Mouse (Mus musculus): ENCODE results near the gene Egfl7.

Egfl7 gene

DNA sequence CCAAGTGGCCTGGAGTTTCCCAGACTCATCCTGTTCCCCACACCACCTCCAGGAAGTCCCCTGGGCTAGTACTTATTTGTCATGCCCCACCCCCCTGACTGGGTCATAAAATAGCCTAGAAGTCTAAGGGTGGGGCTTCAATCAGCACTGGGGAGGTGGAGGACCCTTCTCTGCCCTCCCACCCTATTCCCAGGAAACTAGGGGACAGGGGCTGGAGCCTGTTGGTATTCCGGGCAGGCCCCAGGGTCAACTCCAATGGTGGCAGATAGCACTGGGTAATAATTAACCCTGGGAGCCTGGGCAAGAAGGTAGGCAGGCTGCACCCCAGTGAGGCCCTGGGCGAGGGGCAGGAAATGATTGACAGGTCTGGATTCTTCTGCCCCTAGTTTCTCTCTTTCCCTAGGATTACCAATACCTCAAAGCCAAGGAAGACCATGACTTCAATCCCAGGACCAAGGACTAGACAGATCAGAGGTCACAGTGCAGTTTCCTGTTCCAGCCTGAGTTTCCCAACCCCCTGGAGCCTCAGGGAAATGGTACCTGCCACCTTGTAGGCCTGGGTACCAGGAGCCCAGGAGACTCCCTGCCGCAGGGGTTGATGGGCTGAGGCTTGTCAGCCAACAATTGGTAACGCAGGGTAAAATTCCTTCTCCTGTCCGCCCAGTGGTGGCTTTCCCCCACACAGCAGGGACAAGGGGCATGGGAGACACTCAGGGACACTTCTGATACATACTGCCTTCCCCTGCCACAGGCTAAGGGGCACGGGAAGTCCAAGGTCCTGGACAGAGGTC, 15.3 kb downstream of the Egfl7 start:
- DNase-seq, result no peak

DNA sequence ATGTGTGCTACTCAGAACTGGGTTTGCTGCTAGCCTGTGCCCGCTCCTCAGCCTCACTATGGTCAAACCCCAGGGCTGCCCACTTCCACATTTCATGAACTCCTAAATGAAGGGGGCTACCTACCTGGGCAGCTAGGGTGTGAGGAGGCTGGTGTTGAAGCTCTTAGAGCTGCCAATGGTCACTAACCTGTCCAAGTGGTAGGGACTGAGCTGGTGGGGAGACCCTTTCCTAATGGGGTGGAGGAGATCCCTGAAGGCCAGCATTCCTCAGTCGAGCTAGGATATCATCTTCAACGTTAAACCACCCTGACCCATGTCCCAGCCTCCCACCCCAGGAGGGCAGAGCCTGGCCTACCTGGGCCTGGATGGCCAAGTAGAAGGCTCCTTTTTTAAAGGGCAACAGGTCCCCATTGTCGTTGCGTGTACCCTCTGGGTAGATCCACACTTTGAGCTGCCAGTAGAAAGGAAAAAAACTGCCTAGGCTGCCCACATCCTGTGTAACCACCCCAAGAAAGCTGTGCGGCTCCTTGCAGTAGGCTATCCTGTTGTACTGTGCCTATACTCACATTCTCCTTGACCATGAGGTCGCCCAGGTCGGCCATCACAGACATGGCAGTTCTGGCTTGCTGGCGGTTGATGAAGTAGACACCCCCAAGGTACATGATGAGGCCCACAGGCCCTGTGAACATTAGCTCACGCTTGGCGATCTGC, 16.1 kb downstream of the Egfl7 start:
- DNase-seq, result no peak

DNA sequence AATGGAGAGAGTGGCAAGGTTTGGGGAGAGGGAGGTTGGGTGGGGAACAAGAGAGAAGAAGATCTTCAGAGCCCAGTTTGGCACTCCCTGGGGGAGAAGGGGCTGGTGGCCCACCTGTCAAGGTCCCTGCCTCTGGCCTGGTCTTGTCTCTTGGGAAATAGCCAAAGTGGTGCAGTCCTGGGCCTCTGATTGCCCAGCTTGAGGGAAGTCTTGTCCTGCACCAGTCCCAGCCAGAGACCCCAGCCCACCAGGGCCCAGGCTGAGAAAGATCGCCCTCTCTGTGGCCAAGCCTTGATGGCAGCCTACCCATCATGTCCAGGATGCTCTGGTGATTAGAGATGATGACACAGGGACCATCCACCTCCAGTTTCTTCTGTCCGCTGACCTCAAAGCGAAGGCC, 17.1 kb downstream of the Egfl7 start:
- DNase-seq, result no peak

DNA sequence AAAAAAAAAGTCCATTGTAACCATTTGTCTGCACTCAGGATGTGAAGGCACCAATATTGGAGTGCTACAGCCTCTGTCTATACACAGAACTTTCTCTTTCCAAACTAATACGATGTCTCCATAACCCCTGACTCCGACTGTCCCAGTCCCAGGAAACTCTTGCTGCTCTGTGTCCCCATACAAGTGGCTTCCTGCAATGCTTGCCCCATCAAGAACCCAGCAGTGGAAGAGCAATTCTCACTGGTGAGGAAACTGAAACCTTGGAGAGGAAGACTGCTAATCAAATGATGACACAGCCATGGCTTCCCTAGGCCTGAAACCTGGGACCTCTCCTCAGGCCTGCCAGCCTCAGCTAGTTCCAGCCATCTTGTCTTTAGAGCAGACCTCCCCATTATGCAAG, 18.0 kb downstream of the Egfl7 start:
- no peak for DNase-seq

DNA sequence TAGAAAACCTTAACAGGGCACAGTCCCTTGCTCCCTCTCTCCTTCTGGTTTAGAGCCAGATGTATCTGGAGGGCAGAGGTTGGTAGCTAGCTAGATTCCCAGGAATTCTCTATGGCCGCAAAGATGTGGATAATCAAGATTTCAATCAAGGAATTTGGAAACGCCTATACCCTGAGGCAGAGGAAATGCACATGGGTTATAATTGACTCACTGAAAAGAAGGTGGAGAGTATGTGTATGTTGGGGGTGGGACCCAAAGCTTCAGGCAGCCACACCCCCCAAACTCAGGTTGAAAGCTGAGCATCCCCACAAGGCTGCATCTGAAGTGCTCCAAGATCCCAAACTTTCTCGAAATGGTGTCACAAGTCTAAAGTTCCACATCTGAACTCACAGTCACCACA, 18.6 kb downstream of the Egfl7 start:
- no peak for DNase-seq

DNA sequence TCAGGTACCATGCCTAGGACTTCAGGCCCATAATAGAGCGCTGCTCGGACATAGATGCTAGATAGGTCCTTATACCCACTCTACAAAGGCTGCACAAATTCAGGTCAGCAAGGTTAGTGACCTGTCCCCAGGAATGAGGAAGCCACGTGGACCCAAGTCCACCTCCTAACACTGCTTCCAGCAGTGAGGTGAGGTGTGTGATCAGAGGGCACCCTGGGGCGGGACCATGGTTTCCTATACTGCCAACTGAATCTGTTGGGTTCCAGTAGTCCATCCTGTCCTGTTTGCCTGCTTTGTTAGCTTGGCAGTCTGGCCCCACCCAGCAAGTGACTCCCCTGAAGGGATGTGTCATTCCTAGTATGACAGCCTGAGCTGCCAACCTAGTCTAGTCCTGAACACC, 20.2 kb downstream of the Egfl7 start:
- no peak for DNase-seq

DNA sequence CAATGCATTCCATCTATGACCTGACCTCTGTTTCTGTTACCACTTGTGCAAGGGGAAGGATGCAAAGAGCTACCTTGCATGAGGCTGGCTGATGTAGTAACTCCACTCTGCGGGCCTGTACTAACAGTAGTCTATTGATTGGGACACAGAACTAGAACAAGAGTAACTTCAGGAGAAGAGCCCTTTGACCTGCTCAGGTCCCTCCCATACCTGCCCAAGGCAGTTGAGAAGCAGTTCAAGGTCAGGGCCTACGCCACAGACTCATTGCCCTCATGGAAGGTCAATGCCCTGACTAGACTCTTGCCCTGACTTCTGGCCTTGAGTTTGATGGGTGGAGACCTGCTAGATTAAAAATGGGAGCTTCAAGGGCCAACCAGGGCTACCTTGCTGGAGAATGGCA, 20.9 kb downstream of the Egfl7 start:
- DNase-seq, result no peak

DNA sequence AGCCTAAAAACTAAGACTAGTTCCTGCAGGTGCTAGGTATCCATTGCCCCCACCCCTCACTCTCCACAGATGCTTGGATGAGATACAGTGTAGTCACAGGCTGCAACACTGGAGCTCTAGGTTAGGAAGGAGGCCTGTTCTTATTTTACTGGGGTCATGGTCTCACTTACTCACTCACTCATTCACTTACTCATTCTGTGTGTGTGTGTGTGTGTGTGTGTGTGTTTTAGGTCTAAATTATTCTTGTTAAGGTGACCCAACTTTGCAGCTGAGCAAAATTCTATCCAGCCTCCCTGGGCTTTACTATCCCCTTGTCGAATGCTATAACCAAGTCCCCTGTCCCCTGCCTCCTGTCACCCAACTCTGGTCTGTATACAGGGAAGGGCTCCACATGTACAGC, 21.8 kb downstream of the Egfl7 start:
- no peak for DNase-seq

DNA sequence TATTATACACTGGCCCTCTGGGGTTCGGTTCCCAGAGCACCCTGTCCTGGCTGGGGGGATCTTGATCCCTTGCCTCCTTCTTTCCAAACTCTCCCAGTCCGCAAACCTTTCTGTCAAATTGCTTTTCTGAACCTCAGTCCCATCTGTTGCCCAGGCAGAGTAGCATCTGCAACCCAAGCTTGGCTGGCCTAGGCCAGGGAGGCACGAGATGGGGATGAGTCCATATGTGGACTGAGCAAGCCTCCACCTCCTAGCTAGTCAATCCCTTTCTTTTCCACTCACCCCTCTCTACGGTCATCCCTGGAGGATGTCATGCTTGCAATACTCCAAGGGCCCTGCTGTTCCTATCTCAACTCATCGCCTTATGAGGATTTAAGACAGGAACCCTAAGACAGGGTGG, 22.8 kb downstream of the Egfl7 start:
- no peak for DNase-seq

DNA sequence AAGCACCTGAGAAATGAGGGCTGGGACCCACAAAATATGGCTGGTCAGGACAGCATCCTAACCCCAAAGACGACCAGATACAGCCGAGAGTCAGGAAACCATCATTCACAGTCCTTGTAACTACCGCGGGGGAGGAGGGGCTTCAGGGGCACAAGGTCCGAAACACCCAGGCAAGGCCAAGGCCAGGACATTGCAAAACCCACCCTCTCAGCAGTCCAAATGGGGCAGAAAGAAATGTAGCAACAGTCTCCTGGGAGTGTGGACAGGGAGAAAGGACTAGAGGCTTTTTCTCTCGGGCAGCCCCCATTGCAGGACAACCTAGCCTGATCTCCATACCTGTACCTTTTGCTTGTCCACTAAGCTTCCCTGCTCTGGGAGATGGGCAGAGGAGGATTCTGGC, 23.3 kb downstream of the Egfl7 start:
- DNase-seq, result no peak

DNA sequence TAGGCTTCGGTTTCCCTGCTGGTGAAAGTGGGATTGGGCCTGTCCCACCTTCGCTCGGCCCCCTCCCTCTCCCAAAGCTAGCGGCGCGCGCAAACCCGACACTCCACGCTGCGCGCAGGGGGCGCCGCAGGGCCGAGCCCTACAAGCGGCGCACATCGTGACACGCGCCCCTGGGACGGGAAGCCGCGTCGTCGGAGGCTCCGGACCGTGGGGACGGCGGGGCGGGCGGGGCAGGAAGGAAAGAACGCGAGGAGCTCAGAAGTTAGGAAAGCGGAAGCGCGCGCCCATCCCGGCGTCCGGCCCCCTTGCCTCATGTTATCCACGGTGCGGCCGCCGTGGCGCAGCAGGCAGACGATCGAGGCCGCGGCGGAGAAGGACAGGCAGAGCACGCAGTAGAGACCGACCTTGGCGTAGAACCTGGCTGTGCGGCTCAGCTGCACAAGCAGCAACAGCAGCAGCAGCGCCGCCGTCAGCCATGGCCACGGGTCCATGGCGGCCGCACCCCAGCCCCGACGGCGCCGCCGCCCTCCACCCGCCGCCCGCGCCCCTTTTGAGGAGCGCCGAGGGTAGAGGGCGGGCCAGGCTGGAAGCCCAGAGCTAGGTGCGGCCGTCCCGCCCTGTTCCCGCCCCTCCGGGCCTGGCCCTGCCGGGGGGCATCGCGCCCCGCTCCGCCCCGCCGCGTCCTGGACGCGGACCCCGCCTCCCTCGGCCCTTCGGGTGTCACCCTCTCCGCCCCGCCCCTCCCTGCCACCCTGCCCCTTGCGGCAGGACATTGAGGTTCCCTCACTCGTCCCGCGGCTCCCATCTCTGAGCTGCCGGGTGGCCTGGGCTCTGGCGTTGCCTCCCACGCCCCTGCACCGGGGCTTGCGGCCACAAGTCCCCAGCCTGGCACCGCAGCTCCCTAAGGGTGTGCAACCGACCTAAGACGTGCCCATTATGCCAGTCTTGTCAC, 24.2 kb downstream of the Egfl7 start, which contains the start of gene Agpat2:
Gene Agpat2, minus strand, starts transcription at position 698 of the 952 bp plus-strand sequence.
- no peak for DNase-seq

DNA sequence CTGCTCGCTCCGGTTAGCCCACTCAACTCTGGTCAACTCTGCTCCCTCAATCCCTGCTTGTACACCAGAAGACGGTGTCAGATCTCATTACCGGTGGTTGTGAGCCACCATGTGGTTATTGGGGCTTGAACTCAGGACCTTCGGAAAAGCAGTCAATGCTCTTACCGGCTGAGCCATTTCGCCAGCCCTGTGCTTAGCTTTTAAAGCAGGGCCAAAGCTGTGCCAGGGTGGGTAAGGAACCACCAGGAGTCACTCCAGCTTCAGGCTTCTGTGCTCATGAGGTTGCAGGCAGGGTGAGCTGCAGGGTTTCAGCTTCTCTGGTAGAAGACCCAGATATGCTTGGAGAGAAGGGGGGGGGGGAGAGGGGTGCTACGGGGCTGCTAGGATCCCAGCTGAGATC, 25.5 kb downstream of the Egfl7 start:
- DNase-seq, result no peak

DNA sequence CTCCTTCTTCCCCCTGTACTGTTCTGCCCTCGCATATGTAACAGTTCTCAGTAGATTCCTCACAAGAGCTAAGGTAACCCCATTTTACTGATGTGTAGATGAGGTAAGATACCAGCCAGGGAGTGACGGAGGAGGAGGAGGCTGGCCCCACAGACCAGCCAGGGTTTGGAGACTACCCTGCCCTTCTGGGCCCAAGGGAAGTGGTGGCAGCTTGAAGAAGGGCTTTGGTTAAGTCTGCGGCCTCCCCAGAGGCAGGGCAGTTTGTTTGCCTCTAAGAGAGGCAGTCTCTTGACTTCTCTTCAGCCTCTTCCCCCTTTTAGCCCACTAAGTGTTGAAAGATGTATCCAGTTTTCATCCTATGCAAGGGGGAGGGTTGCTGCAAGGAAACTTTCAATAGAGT, 26.8 kb downstream of the Egfl7 start:
- DNase-seq, result no peak

DNA sequence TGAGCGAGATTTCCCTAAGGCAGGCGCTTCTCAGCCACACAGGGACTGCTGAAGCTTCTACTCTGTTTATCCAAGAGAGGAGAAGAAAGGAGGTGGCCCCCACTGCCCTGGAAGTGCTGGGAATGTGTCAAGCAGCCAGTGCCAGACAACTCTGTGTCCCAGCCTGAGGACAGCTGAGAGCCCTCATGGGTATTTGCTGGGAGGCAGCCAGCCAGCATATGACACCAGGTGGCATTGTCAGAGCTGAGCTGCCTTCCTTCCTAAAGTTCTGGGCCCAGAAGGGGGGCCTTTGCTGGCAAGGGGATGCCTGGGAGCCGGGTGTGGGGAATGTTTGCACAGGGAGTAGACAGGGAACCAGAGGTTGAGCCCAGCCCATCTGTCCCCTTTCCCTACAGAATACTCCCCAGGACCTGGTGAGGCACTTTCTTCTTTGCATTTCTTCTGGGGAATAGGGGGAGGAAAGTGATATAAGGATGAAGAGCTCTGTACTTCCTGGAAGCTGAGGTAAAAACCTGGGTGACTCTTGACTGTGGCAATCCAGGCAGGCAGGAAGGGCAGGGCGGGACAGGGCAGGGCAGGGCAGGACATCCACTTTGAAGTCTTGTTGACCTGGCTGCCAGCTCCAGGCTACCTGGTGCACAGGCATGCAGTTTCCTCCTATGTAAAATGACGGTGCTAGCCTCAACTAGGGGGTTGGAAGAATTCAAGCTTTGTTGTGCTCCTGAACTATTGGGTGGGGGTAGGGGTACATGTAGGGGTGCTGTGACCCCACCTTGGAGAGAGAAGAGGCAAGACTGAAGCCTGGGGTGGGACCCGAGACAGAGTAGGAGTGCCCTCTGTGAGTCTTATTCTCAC, 27.5 kb downstream of the Egfl7 start:
- DNase-seq, result no peak

DNA sequence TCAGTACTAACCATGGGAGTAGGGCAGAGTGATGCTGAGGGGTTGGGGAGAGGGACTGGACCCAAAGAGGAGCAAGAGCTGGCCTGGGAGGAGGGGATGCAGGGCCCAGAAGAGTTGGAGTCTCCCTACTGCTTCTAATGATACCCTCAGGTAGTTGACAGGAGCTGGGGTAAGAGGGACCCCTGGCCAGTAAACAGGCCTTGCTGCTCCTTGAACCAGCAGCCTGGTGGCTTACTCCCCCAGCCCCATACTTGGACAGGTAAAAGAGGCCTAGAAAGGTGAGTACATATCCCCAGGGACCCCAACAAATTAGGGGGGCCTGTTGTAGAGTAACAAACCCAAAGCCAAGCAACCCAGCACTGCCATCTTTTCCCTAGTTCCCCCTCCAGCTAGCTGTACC, 29.0 kb downstream of the Egfl7 start:
- DNase-seq, result no peak

DNA sequence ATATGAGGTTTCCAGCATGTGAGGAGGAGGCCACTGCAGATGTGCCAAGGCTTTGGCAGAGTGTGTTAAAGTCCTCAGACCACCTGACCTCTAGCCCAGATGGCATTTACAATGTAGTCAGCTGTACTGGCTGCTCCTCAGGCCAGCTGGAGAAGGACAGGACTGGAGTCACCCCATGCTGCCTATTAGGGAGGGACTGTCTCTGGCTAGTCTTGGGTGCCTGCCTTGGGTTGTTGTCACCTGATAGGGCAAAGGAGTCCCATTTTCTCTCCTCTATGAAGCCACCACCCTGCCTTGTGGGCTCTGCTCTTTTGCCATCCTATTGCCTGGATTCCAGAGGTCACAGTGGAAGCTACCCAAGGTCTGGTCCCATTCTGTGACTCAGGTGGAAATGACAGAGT, 29.4 kb downstream of the Egfl7 start:
- DNase-seq, result no peak

DNA sequence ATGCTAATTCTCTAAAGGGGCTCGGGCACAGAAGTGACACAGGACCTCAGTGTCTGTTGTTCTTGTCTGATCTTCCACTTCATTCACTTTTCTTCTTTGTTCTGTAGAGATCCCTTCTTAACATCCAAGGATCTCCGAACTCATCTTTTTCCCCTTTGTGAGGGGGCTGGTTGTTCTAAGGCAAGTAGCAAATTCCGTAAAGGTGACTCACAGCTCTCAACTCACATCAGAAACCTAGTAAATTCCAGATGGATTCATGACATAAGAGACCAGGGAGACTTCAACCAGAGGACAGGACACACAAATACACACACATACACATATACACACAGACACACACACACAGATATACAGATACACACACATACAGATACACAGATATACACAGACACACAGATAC, 30.7 kb downstream of the Egfl7 start:
- no peak for DNase-seq

DNA sequence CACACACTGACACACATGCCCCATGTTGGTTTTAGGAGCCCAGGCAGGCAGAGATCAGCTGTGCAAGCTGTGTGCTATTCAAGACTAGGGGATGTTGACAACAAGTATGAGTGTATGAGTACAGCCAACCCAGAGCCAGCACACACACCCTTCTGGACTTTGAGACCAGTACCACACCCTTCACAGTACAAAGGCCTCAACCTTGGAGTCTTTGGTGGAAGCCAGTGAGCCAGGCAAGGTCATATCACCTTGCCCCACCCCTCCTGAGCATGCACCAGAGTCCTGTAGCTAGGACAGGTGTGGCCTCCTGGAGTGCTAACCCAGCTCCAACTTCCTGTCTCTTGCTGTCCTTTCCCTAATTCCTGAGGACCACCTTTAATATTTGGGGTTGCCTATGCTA, 31.2 kb downstream of the Egfl7 start:
- DNase-seq, result no peak

DNA sequence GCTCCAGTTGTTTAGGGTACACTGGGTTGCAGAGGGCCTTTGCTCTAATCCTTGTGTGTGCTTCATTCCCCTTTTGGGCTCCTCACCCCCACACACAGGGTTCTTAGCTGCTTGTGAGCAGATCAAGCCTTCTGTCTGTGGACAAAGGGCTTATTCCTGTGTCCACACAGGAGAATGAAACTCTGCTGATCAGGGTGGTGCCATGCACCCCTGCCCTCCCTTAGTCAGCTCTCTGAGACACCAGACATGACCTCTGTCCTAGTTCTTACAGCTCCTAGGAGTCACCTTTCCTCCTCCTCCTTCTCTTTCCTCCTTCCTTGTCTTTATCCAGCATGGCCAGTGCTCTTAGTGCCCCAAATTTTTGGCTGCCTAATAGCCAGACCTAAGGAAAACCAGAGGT, 32.1 kb downstream of the Egfl7 start:
- DNase-seq, result no peak

DNA sequence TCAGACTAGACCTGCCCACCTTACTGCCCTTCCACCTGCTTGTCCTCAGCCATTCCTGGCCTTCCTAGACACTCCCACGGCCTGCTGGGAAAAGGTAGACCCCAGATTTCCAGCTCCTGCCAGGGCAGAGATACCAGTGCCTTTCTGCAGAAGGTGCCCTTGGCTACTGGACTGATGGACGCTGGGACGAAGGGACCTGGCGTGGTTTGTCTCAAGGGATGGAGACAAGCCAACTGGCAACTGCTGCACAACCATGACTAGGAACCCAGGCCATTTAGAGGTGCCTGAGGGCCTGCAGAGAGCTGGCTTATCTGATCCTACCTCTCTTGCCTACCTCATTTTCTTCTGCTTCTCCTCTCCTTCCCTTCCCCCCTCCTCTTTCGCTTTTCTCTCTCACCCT, 35.1 kb downstream of the Egfl7 start:
- DNase-seq, result no peak

DNA sequence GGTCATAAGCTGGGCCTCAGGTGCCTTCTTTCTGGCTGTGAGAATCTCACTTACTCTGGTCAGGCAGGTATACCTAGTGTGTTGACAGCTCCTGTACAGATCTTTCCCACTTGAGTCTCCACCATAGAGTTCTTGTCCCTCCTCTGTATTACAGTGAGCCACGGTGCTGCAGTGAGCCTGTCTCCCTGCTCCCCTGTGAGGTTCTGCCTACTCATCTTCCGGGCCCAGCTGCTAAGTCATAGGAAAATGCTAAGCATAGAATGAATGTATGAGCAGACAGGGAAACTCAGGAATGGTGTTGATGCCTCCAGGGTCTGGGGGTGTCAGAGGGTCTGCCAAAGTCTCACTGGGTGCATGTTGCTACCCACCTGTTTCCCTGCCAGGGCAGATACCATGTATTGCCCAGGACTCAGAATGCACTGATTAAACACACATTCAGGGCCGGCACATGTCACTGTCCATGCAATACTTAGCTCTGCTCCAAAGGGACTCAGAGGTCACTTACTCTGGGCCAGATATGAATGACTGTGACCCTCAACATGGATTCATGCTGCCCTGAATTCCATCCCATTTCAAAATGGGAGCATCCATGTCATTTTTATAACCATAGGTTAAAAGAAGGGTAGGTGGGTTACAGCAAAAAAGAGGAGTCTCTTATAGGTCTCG, 35.8 kb downstream of the Egfl7 start:
- no peak for DNase-seq

DNA sequence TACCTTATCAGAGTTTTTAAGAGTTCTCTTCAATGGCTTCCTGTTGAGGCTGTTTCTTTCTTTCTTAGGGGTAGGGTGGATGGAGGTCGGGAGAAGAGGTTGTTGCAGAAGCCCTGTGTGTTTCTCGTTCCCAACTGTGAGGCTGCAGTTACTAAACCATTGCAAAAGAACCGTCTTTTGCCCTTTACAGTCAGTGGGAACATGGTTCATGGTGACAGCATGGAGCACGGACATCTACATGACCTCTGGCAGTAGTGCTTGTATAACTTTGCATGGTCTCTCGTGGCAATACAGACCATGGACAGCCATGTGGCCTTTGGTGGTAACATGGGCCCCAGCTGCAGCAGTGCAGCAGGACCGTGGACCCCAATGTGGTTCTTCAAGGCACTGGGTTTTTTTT, 37.5 kb downstream of the Egfl7 start:
- no peak for DNase-seq
